Mouse (Mus musculus) frontal cortex, adult 2 months (tissue): ENCODE data around the gene Adgra1. TPM values are rescaled to one million over a fixed set of nuclear protein-coding genes. Genes with fewer than 3 reads are reported as not detected.

Source experiments
- DNase-seq, 2 experiments: peaks; one replicate each; pipeline ENCODE4 v3.0.0; 2022; ENCODE audit warnings: low spot score in 1 of 2; ENCODE audit errors: extremely low spot score in 1 of 2
- polyA plus RNA-seq: library from polyadenylated mRNA; depleted of rRNA; stranded (reverse); fragments of >200 nt; gene quantifications from 2 replicates; pipeline ENCODE4 v1.2.3, GENCODE M21; 2012

Adgra1 gene
- polyA plus RNA-seq, 1 experiment: 34.7 TPM

DNA sequence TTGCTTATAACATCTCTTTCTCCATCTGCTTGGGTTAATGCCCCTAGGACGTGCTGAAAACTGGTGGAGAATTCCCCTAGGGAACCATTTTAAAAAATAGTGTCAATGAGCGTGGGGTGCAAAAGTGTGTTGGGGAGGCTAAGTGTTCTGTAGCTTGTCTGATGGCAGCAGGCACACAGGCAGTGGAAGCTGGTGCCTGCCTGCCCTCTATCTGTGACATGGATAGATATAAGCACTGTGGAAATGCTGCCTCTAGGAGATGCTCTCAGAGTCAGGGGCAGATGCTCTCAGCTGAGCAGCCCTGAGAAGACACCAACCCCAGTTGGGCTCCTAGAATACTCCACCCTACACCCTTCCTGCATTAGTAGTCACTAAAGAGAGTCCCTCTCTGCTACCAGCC, 11.1 kb downstream of the Adgra1 start:
- DNase-seq: no peak

DNA sequence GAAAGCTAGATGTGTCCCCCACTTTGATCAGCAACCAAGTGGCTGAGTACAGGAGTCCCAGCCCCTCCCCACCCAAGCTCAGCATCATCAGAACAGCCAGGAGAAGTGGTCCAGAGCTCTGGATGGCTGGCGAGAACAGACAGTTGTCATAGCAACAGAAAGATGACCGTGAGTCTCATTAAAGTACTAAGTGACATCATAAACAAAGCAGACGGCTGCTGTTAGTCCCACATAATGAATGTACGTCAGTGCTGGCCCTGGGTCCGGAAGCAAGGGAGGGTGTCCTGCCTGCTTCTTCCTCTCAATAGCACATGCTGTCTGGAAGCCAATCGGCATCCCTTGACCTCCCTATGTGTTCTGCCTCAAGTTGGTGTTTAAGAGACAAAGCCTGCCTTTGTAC, 16.2 kb downstream of the Adgra1 start:
- DNase-seq: peak in 1 of 2 experiments; percentile 53

DNA sequence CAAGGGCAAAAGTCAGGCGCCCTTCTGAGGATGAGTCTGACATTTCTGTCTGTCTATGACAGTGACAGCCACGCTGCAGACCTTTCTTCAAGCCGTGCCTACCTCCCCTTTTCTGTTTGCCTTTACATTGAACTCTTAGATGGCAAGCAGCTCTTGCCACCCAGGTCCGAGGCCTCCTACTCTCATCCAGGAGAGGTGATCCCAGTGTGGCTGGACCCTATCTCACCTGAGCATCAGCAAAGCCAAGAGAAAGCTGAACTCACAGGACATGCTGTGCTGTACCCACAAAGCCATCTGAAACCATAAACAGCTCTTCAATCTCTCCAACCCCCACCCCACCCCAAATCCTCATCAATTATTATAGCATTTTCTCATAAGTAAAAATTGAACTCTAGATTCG, 16.7 kb downstream of the Adgra1 start:
- DNase-seq: no peak

DNA sequence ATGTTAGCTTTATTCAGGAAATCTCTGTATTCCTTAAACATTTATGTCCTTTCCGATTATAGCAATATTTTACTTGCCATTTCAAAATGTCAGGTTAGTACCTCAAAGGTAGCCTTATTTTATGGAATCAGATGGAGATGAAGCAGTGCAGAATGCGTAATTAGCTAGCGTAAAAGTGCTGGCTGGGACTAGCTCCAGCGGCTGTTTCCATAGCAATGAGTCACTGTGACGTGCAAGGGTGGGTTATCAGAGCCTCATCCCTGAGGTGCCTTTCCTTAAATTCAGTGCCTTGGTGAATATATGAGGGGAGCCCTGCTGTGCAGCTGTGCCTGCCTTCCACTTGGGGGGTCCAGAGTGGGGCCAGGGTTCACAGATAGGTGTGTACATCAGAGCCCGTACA, 17.1 kb downstream of the Adgra1 start:
- peak; percentile 41 to 74 for DNase-seq

DNA sequence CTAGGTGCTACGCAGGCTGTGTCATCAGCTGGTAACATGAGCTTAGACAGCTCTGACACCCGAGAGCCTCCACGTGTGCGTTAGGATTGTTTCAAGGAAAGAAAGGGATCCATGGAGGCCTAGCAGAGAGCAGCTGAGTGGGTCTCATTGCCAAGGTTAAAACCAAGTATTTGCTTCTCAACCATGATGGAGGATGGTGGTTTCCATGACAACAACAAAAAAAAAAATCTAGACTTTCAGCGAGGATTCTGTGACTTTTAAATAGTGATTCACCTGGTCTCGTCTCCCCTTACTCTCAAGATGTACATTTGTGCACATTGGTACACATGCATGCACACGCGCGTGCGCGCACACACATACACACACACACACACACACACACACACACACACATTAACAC, 21.3 kb downstream of the Adgra1 start:
- no peak for DNase-seq

DNA sequence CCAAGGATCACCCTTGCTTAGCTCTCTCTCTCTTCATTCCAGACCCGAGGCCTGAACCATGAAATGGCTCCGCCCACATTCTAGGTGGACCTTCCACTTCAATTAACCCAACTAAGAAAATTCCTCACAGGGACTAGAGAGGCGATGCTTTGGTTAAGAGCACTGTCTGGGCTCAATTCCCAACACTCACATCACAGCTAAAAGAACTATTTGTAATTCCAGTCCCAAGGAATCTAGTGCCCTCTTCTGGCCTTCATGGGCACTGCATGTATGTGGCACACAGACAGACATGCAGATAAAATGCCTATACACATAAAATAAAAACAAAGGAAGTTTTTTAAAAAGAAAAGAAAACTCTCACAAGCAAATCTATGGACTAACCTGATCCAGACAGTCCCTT, 27.4 kb downstream of the Adgra1 start:
- DNase-seq: peak in 1 of 2 experiments; percentile 91

DNA sequence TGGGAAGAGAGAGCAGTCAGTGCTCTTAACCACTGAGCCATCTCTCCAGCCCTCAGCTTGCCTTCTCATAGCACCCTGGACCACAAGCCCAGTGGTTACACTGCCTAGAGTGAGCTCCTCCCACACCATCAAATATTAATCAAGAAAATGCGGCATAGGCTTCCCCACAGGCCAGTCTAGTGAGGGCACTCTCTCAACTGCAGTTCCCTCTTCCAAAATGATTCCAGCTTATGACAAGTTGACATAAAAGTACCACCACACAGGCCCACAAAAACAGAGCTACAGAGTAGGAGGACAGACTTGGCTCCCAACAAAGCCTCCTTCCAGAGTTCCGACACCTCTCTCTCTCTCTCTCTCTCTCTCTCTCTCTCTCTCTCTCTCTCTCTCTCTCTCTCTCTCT, 29.1 kb downstream of the Adgra1 start:
- DNase-seq: no peak

DNA sequence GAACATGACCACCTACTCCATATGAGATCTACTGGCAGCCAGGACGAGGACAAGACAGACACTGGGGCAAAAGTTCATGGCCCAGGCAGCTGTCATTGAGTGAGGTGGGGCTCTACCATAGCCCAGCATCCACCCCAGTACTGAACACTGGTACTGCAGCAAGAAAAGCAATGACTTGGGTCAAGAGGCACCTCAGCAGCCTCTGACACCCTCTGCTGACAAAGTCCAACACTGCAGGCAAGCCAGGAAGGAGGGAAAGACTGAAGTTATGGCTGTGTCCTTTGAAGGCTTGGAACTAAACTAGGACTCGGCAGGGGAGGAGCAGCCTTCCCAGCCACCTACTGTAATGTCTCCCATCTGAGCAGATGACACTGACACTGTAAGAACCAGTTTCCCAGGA, 30.3 kb downstream of the Adgra1 start:
- no peak for DNase-seq

DNA sequence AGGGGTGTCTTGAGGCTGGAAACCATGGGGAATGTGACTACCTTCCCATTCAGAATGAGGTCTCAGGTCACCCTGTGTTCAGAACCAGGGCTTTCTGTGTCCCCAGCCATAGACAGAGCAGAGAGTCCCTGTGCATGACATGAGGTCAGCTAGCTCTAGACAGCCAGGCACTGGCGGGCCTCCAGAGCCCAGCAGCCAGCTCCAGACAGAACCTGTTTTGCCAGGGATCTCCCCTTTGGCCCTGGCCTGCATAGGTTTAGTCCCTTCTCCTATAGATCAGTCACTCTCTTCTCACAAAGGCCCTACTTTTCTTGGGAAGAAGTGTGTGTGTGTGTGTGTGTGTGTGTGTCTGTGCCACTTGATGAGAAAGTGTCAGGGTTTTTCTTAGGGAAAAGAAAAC, 30.9 kb downstream of the Adgra1 start:
- DNase-seq: no peak

DNA sequence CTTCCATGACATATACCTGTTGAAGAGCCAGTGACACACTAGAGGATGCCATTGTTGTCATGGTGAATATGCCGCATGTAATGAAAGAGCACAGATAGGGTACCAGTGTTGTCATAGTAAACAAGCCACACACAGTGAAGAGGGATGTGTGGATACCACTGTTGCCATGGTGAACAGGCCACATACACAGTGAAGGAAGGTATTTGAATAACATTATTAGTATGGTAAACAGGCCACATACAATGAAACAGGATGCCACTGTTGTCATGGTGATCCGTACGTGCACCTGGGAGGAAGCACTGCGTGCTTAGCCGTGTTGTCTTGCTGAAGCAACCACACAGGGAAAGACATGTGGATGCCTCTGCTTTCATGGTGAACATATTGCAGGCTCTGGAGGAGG, 37.0 kb downstream of the Adgra1 start:
- no peak for DNase-seq

DNA sequence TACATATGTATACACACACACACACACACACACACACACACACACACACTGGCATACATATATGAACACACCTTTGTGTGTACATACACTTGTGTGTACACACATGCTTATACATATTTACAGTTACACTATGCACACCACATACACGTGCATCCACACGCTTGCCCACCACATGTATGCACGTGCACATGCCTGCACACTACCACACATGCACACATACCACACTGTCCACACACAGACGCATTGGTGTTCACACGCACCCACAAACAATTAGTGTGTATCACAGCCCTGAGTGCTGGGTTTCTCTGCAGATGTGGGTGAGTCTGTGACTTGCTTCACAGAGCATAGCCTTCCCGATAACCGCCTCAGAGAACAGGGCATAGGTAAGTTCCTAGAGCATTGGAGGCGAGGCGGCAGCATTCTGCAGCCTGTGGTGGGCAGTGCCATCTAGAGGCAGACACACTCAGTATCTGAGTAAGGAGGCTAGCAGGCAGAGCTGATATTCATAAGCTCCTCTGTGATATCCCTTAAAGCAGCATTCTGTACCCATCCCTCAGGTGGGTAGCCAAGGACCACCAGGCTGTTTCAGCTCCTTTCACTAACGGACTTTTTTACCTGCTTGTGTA, 43.3 kb downstream of the Adgra1 start:
- peak in 1 of 2 experiments; percentile 77 for DNase-seq

DNA sequence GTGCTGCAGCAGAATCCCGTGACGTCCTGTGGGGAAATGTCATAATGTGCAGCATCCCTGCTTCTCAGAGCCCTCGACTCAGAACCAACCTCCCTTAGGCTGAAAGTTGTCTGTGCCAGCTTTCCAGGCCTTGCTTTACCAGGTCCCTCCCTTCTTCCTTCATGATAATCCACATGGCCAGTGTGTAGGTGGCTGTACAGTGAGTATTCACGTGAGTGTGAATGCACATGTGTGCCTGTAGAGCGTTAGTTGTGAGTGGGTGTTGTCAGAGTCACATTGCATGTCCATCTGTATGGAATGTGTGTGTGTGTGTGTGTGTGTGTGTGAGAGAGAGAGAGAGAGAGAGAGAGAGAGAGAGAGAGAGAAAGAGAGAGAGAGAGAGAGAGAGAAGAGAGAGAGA, 44.1 kb downstream of the Adgra1 start:
- DNase-seq: no peak

DNA sequence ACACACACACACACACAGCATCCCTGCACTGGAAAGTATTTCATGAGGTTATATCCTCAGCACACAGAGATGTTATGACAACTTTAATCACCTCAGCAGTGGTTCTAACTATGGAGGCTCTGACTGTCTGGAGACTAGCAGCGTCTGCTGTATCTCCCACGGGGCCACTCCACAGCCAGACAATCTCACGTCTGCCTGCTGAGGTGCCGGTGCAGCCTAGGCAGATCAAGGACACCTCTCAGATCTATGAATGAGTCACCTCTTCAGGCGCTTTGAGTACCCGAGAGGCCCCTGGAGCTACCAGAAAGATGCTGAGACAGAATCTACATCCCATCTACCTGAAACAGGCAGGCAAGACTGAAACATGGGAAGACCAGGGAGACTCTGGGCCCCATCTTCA, 44.6 kb downstream of the Adgra1 start:
- no peak for DNase-seq

DNA sequence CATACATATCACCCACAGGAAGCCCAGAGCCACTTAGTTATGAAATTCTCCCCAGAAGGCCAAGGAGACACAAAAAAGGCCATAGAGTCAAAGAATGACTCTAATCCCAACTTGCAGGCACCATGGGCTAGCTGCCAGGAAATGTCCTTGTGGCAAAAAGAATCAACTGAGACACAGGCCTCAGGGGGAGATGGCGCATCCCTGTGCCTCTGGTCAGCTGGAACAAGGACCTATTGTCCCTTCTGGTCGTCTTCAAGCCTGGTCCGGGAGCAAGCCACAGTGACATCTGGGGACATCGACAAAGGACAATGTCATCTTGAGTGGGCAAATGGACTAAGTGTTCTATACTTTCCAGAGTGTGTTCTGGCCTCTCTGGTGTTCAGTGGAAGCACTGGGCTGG, 49.6 kb downstream of the Adgra1 start:
- no peak for DNase-seq

DNA sequence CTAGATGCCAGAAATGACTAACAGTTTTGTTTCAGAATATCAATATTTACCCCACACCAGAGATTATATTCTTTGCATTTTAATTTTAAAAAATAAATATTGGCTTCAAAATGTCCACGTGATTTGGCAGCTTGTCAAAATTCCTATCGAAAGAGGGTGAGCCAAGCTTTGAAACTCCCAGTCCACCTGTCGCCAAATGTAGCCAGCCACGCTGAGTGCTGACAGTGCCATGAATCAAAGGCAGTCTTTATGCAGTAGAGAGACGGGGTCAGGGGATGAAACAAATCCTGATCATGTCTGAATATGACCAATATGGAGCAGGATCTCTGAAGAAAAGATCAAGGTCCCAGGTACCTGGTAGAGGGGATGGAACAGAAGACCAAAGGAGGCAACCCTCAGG, 57.8 kb downstream of the Adgra1 start:
- DNase-seq: no peak

DNA sequence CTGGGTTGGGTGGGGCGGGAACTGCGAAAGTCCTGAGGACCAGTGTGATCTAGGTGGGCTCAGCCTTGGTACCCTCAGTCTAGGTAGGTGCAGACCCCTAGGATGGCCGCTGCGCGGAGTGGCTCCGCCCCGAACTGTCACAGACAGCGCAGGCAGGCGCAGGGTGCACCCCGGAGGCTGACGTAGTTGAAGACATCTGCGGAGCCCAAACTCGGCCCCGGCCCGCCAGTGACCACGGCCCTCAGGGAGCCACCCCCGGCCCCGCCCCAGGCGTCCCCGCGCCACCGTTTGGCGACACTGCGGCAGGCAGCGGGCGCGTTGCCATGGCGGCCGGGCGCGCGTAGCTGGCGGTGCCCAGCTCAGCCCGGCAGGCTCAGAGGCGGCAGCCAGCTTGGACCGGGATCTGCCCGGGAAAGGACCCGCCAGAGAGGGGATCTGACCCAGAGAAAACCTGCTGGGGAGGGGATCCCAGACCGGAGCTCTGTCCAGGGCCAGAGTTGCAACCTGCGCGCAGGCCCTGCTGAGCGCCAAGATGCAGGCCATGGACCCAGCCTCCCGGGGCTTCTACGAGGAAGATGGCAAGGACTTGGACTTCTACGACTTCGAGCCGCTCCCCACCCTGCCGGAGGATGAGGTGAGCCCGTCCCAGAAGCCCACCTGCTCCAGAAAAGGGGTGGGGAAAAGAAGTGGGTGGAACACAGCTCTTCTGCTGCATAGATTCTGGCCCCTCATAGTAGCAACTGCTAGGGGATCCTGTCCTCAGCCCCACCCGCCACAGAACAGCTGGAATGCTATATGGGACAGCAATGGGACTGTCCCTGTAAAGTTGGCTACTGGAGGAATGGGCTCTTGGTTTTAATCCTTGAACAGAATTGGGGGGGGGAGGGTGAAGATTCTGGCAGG, 60.9 kb downstream of the Adgra1 start, which contains the start of gene Kndc1:
Gene Kndc1, plus strand, starts transcription at position 42 of the 903 bp plus-strand sequence.
- peak; percentile 41 to 76 for DNase-seq

DNA sequence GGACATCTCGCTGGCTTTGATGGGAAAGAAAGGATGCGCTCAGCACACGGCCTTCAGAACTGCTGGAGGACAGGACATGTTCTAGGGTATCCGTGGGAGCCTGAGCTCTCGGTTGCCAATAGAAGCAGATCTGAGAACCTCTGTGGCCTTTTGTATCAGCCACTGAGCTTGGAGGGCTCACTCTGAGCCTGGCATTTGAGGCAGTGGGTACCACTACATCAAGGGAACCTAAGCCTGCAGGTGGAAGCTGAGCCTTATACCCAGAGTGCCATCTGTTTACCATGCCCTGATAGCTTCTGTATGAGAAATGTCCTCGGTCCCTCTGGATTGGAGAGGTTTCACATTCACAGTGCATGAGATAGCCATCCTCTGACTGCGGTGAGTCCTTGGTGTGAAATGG, 62.3 kb downstream of the Adgra1 start:
- DNase-seq: no peak

DNA sequence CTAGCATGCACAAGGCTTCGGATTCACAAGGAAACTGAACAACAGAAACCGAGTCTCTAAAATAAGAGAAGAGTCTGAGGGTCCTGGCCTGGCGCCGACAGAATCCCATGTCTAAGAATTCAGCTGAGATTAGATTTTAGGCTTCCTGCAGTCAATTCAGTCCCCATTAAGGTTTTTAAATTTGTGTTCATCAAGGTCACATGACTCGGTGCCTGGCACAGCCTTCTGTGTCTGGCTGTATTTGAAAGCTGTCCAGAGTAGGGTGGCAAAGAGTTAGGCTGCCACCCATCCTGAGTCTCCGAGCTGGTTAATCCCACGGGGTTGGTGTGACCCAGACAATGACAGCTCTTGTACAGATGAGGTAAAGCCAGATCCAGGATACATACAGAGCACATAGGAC, 62.8 kb downstream of the Adgra1 start:
- DNase-seq: no peak

DNA sequence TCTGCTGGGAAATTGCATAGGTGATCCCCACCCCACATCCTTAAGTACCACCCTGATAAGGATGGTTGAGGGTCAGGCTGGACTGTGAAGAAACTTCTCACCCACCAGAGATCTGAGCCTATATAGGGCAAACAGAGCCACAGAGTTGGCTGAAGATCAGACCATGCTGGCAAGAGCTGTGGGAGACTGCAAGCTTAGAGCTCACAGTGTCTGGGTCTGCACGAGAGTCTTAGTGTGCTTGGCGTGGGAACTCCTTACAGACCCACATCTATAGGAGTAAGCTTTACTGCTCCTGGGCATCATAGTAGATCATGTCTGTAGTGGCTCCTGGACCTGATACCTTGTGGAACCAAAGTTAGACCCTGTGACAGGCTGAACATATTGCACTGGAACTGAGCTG, 64.6 kb downstream of the Adgra1 start:
- DNase-seq: no peak

DNA sequence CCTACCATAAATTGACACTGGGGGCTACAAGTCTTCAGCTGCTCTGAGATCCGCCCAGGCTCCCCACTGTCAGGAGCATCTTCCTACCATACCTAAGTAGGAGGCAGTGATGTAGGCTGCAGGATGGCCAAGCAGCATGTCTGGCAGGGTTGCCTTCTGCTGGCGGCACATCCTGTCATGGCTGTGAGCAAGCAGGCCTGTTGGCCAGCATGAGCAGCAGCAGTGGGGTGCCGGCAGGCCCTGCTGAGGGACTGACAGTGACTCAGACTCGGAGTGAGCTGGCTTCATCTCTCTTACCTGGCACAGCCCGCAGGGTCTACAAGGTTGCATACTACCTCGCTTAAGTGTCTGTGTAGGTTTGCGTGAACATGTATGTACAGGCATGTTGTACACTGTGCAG, 65.5 kb downstream of the Adgra1 start:
- DNase-seq: peak in 1 of 2 experiments; percentile 56

DNA sequence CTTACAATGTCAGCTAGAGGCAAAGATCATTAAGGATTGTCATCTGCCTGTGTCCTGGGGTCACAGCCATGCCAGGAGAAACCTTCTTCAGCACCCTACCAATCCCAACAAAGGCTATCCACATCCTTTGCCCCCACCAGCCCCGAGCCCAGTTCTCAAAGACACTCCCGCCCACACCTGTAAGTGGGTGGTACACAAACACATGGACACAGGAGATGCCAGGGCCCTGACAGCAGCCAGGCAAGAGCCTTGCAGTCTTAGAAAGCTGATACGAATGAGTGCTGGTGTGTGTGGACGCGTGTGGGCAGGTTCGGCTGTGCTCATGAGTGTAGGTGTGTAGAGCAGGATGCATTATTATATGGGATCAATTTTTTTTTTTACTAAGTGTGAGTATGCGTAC, 66.5 kb downstream of the Adgra1 start:
- no peak for DNase-seq

DNA sequence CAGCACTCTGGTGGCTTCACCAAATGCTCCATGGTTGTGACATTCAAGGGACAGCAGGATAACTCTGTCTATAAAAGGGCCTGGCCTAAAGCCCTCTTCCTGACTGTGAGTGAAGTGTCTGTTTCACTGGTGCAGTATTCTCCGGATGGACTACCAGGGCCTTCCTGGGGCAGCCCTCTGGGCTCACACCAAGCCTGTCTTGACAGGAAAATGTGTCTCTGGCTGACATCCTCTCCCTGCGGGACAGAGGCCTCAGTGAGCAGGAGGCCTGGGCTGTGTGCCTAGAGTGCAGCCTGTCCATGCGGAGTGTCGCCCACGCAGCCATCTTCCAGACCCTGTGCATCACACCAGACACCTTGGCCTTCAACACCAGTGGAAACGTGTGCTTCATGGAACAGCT, 66.9 kb downstream of the Adgra1 start:
- no peak for DNase-seq
